Mouse (Mus musculus) neural tube, embryonic 12.5 days (tissue): ENCODE measurements at regions not wholly inside any gene's neighbourhood (a gene's known extent, or its start where the extent isn't known, plus 50 kb on each side); places are given as distances from the start of the nearest gene placed in this dataset.

Experiments
- ATAC-seq: fragments of 200-750 bp; cut with Nextera tagmentation; 2 replicates; pipeline ENCODE4 v1.8.0; 2017; ENCODE audit warnings: low read depth, mild to moderate bottlenecking, moderate TSS enrichment, moderate library complexity; ENCODE audit not compliant: low FRiP score
- H3K27ac ChIP-seq: fragments of 300-500 bp; sonication (generic); 2 replicates; pipeline ENCODE4 v1.5.1; 2016
- H3K27me3 ChIP-seq: fragments of 300-500 bp; sonication (generic); replicated peaks from 2 replicates; pipeline ENCODE4 v1.6.1; 2016; ENCODE audit warnings: mild to moderate bottlenecking
- H3K36me3 ChIP-seq: fragments of 300-500 bp; sonication (generic); 2 replicates; pipeline ENCODE4 v1.6.1; 2016; ENCODE audit warnings: mild to moderate bottlenecking
- H3K4me1 ChIP-seq: fragments of 300-500 bp; sonication (generic); 2 replicates; pipeline ENCODE4 v1.6.1; 2016
- H3K4me2 ChIP-seq: fragments of 300-500 bp; sonication (generic); replicated peaks from 2 replicates; pipeline ENCODE4 v1.6.1; 2016; ENCODE audit warnings: mild to moderate bottlenecking
- H3K4me3 ChIP-seq: fragments of 300-500 bp; sonication (generic); 2 replicates; pipeline ENCODE4 v1.5.1; 2016
- H3K9ac ChIP-seq: fragments of 300-500 bp; sonication (generic); 2 replicates; pipeline ENCODE4 v1.6.1; 2016; ENCODE audit warnings: mild to moderate bottlenecking
- H3K9me3 ChIP-seq: fragments of 300-500 bp; sonication (generic); 2 replicates; pipeline ENCODE4 v1.6.1; 2016; ENCODE audit warnings: mild to moderate bottlenecking
- WGBS: fragments of 180-500 bp; shearing (Covaris S2); methylation state at CpG from one replicate; pipeline ENCODE4 v1.1.7; 2016; 5-methylcytosine and 5-hydroxymethylcytosine counted together

DNA sequence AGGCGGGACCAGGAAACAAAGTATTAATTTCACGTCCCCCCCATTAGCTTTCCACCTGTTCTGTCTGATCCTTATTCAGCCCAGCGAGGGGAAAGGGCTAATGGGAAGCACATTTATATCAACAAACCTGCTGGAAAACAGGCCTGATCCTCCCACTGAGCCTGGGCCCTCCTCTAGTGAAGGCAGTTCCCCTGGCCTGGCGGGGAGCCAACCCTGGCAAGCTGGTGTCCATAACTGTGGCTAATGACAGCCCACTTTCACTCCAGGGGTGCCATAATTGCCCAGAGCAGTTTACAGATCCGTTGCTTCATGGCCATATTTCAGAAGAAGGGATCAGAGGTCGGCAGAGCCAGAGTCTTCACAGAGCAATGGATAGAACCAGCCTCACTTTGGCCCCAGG, 301.2 kb upstream of the 1700056E22Rik start:
- Histone ChIP-seq H3K4me2 (no peak overlapping the region), H3K9me3 (no peaks in the 10 kb centered on the region), H3K4me3 (no peak overlapping the region), H3K27ac (no peak overlapping the region), H3K4me1 (peaks cover 3% of the 10 kb centered on the region; the same call in 1 of the 2 replicates), H3K27me3 (no peaks in the 10 kb centered on the region), H3K9ac (no peak overlapping the region), H3K36me3 (no peaks in the 10 kb centered on the region)
- 45% methylated on average over 6 of the region's 6 CpGs for WGBS
- no peak for ATAC-seq

DNA sequence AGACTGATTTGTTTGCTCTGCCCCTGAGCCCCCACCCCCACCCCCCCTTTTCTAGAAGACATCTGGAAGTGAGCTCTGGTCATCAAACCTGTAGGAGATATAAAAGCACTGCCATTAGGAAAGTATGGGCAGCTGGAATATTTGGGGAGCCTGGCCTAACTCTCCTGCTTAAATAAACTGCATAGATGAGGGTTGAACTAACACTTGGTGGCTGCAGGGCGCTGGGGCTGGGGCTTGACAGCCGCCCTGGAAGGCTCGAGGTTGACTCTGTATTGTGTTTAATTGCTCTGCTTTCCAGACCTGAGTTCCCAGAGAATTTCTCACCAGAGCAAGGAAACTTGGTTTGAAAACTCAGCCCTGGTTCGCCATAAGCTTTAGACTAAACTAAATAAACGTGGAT, 300.7 kb upstream of the 1700056E22Rik start:
- Histone ChIP-seq H3K27ac (no peak overlapping the region), H3K27me3 (no peaks in the 10 kb centered on the region), H3K9ac (no peak overlapping the region), H3K36me3 (no peaks in the 10 kb centered on the region), H3K9me3 (no peaks in the 10 kb centered on the region), H3K4me3 (no peak overlapping the region), H3K4me2 (no peak overlapping the region), H3K4me1 (peaks cover 3% of the 10 kb centered on the region; the same call in 1 of the 2 replicates)
- no peak for ATAC-seq
- WGBS, result 58% methylated on average over 5 of the region's 5 CpGs

DNA sequence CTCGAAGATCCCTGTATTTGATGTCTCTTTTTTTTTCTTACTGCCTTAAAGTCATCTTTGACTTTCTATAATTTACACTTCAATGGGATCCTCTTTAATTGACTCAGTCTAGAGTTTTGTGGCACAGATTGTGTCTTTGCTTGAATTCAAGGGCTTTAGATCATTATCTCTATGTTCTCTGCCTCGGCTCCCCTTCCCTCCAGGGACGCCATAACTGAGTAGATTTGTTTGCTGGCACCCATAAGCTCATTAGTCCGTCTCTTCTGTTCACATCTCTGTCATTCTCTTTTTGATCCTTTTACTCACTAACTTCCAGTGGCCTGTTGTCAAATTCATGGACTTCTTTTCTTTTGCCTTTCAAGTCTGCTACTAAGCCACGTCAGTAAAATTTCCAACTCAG, 299.0 kb upstream of the 1700056E22Rik start:
- Histone ChIP-seq H3K4me3 (no peak overlapping the region), H3K9me3 (no peaks in the 10 kb centered on the region), H3K36me3 (no peaks in the 10 kb centered on the region), H3K27ac (no peak overlapping the region), H3K4me2 (no peak overlapping the region), H3K4me1 (peaks cover 3% of the 10 kb centered on the region; the same call in 1 of the 2 replicates), H3K27me3 (no peaks in the 10 kb centered on the region), H3K9ac (no peak overlapping the region)
- WGBS, result 88% methylated on average over 5 of the region's 5 CpGs
- ATAC-seq, result no peak

DNA sequence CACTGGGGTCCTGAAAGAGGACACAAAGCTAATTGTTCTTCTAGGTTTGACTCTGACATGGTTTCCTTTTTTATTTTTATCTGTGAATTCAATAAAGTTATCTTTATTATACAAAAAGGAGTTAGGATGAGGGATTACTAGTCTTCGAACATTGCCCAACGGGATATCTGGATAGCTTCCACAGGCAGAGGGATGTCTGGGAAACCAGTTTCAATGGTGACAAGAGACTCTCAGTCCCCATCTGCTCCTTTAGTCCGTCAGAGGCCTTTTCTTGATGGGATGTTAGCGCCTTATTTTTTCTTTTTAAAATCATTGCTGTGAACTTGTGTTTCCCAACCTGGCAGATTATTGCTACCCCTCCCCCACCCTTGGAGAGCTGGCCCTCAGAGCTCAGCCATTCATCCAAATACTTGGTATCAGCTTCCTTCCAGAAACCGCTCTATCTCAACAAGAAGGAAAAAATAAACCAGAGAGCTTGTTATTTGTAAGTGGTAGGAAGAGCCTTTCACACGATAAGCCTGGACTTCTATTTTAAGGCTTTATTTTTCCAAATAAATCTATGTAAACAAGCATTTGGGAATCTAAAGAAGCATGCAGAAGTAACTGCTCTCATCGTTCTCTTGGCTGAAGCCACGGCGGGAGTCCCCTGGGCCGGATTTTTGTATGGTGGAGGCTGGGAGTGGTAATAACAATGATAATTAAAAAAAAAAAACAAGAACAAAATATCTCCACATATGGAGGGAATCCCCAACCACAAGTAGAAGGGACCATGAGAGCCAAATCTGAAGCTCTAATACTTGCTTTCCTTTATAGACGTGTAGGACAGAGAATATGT, 296.6 kb upstream of the 1700056E22Rik start:
- Histone ChIP-seq H3K4me3 (no peak overlapping the region), H3K4me1 (peaks cover 3% of the 10 kb centered on the region; the same call in 1 of the 2 replicates), H3K4me2 (no peak overlapping the region), H3K9ac (no peak overlapping the region), H3K36me3 (no peaks in the 10 kb centered on the region), H3K9me3 (no peaks in the 10 kb centered on the region), H3K27me3 (no peaks in the 10 kb centered on the region), H3K27ac (no peak overlapping the region)
- 86% methylated on average over 11 of the region's 11 CpGs for WGBS
- ATAC-seq, result no peak

DNA sequence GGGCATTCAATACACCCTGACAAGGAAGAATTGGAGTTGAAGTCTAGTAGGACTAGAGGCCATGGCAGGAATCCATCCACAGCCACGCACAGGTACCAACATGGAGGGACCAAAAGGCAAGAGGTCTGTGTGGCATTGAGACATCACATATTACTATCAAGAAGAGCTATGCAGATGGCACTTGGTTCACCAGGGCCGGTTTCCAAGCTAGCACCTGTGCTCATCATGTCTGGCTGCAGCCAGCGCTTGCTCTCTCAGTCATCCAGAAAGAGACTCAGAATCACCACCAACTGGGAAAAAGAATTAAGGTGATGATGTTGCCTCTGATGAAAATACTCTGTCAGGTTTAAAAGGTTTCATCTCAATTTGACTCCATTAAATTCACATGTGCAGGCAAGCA, 292.1 kb upstream of the 1700056E22Rik start:
- Histone ChIP-seq H3K4me2 (no peak overlapping the region), H3K36me3 (no peaks in the 10 kb centered on the region), H3K4me1 (no peaks in the 10 kb centered on the region), H3K4me3 (no peak overlapping the region), H3K9ac (no peak overlapping the region), H3K27ac (no peak overlapping the region), H3K9me3 (no peaks in the 10 kb centered on the region), H3K27me3 (no peaks in the 10 kb centered on the region)
- WGBS, result 91% methylated on average over 3 of the region's 3 CpGs
- no peak for ATAC-seq

DNA sequence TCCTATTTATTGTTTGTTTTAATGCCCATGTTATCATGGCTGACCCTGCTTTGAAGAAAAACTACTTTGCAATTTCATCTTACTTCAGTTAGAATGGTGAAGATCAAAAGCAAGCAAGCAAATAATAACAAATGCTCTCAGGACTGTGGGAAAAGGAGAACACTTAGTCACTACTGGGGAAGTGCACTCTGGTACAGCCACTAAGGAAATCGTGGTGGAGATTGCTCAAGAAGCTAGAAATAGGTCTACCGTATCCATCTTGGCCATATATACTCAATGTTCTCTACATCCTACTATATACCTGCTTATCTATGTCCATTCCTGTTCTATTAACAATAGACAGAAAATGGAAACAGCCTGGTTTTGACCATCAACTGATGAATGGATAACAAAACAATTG, 290.1 kb upstream of the 1700056E22Rik start:
- Histone ChIP-seq H3K9me3 (no peaks in the 10 kb centered on the region), H3K9ac (no peak overlapping the region), H3K27me3 (no peaks in the 10 kb centered on the region), H3K36me3 (no peaks in the 10 kb centered on the region), H3K4me2 (no peak overlapping the region), H3K27ac (no peak overlapping the region), H3K4me1 (no peaks in the 10 kb centered on the region), H3K4me3 (no peak overlapping the region)
- WGBS, result 84% methylated on average over 2 of the region's 2 CpGs
- no peak for ATAC-seq

DNA sequence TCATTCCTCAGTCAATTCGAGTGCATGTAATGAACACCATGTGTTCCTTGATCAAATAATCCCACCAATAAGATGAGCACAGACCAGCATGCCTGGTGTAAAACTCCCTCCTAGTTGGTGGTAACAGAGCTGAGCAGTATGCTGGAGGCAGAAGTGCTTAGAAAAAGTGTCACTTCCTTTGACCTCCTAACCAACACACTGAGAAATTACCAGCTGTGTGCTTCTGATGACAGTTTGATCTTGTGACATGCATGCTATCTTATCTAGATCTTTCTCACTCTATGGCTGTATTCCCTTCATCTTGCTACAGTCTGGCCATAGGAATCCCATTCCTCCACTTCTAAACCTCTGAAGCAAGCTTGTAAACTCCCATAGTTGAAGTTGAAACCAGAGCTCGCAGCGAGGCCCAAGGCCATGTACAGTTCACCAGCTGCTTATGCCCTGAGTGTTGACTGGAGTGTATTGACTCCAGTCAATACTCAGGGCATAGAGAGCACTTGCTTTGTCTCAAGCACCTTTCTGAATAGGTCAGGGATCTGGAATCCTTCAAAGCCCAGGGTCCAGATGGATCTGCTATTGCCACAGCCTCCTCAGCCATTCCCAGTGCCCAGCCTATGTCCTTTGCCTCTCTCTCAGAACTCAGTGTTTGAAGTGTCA, 286.5 kb upstream of the 1700056E22Rik start:
- Histone ChIP-seq H3K9me3 (no peaks in the 10 kb centered on the region), H3K27me3 (no peaks in the 10 kb centered on the region), H3K27ac (no peak overlapping the region), H3K4me2 (no peak overlapping the region), H3K4me3 (no peak overlapping the region), H3K9ac (no peak overlapping the region), H3K36me3 (no peaks in the 10 kb centered on the region), H3K4me1 (no peaks in the 10 kb centered on the region; the same call in 1 of the 2 replicates)
- ATAC-seq, result no peak
- 83% methylated on average over 3 of the region's 3 CpGs for WGBS

GRCm38 (mm10) chr1:184310185-184310815, 276.2 kb upstream of the 1700056E22Rik start:
- Histone ChIP-seq H3K36me3 (no peaks in the 10 kb centered on the region), H3K9me3 (no peaks in the 10 kb centered on the region), H3K4me2 (no peak overlapping the region), H3K4me1 (no peaks in the 10 kb centered on the region), H3K27ac (no peak overlapping the region), H3K4me3 (no peak overlapping the region), H3K9ac (no peak overlapping the region), H3K27me3 (no peaks in the 10 kb centered on the region)
- 91% methylated on average over 19 of the region's 19 CpGs for WGBS
- no peak for ATAC-seq

DNA sequence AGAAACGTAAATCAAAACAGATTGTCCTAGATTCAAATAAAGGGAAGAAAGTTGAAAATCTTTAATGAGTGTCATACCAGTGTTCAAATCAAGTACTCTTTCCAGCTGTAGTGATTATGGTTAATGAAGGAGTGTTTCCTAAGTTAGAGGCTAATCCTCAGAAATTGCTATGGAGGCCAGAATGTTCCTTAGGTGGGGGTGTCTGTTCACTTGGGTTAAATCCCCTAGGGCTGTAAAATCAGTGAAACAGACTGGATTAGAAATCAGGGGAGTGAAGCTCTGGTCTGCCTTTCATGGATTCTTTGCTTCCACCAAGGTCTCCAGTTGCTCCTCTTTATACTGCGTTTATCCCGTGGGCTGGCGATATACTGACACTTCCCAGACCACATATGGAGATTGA, 270.7 kb upstream of the 1700056E22Rik start:
- 95% methylated on average over 4 of the region's 4 CpGs for WGBS
- Histone ChIP-seq H3K4me1 (no peaks in the 10 kb centered on the region), H3K4me3 (no peak overlapping the region), H3K9ac (no peak overlapping the region), H3K36me3 (no peaks in the 10 kb centered on the region), H3K27ac (no peak overlapping the region), H3K4me2 (no peak overlapping the region), H3K9me3 (no peaks in the 10 kb centered on the region), H3K27me3 (no peaks in the 10 kb centered on the region)
- no peak for ATAC-seq

GRCm38 (mm10) chr1:184304204-184304603, 270.1 kb upstream of the 1700056E22Rik start:
- Histone ChIP-seq H3K4me1 (no peaks in the 10 kb centered on the region), H3K9ac (no peak overlapping the region), H3K27ac (no peak overlapping the region), H3K27me3 (no peaks in the 10 kb centered on the region), H3K4me2 (no peak overlapping the region), H3K4me3 (no peak overlapping the region), H3K9me3 (no peaks in the 10 kb centered on the region), H3K36me3 (no peaks in the 10 kb centered on the region)
- 77% methylated on average over 4 of the region's 4 CpGs for WGBS
- ATAC-seq, result no peak

DNA sequence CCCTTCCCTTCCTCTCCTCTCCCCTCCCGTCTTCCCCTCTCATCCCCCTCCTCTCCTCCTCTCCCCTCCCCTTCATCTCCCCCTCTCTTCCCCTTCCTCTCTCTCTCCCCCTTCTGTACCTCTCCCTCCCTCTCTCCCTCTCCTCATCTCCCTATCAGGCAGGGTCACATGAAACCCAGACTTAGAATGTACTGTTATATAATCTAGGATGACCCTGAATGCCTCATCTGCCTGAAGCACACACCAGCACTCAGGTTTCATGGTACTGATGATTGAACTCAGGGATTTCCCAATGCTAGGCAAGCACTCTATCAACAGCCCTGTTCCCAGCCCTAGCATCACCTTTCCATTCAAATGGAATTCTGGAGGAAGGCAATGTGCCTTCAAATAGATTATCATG, 264.6 kb upstream of the 1700056E22Rik start:
- H3K27me3 ChIP-seq, result no peaks in the 10 kb centered on the region
- WGBS, result 71% methylated on average over 1 of the region's 1 CpGs
- no peaks in the 10 kb centered on the region for H3K9me3 ChIP-seq
- H3K9ac ChIP-seq, result no peak overlapping the region
- no peak for ATAC-seq
- H3K36me3 ChIP-seq, result no peaks in the 10 kb centered on the region
- no peak overlapping the region for H3K27ac ChIP-seq
- H3K4me2 ChIP-seq, result no peak overlapping the region
- no peak overlapping the region for H3K4me3 ChIP-seq
- H3K4me1 ChIP-seq, result no peaks in the 10 kb centered on the region

- H3K27ac ChIP-seq, result no peak overlapping the region
- no peak overlapping the region for H3K4me2 ChIP-seq
- H3K9me3 ChIP-seq, result no peaks in the 10 kb centered on the region
- H3K36me3 ChIP-seq, result no peaks in the 10 kb centered on the region
- WGBS, result 88% methylated on average over 4 of the region's 4 CpGs
- no peak overlapping the region for H3K9ac ChIP-seq
- no peaks in the 10 kb centered on the region for H3K4me1 ChIP-seq
- ATAC-seq, result no peak
- no peak overlapping the region for H3K4me3 ChIP-seq
- no peaks in the 10 kb centered on the region for H3K27me3 ChIP-seq
Observed at GRCm38 (mm10) chr1:184297001-184297740, 263.1 kb upstream of the 1700056E22Rik start.
